Mouse (Mus musculus) Patski (cell line): ENCODE measurements at regions not wholly inside any gene's neighbourhood (a gene's known extent, or its start where the extent isn't known, plus 50 kb on each side); places are given as distances from the start of the nearest gene placed in this dataset.
"Not testable (repeated sequence)": the region's sequence is repeated elsewhere in the genome, so short reads cannot be mapped to it uniquely, and the experiment has no call there.

Experiments used
- ATAC-seq: fragments of 100-300 bp; one replicate; pipeline ENCODE4 v1.8.0; 2021
- CTCF ChIA-PET: fragments of 350-600 bp; sonication (Branson Sonifier 250); formaldehyde crosslinking; loops from one replicate; lab custom pipeline; 2022; ENCODE audit warnings: inconsistent platforms; lab: Charles Lee
- POLR2A ChIA-PET: fragments of 350-600 bp; sonication (Branson Sonifier 250); formaldehyde crosslinking; loops from one replicate; lab custom pipeline; 2022; ENCODE audit warnings: antibody characterized with exemption, inconsistent platforms; lab: Charles Lee
- DNase-seq: peaks from one replicate; pipeline ENCODE4 v3.0.0-alpha.2; 2011; ENCODE audit warnings: low read depth, low spot score
- H3K27me3 ChIP-seq: fragments of 371-371 bp; one replicate; pipeline ENCODE4 v1.5.1; 2021
- CTCF ChIP-seq: fragments of 100-300 bp; IDR thresholded peaks from one replicate; pipeline ENCODE4 v1.5.1; 2021
- in situ Hi-C: fragments of 300-500 bp; cut with MboI; formaldehyde crosslinking; loops from 3 replicates; pipeline ENCODE4 v1.11.1; 2018; ENCODE audit warnings: low pct_unique_long_range_greater_than_20kb, mixed read lengths

DNA sequence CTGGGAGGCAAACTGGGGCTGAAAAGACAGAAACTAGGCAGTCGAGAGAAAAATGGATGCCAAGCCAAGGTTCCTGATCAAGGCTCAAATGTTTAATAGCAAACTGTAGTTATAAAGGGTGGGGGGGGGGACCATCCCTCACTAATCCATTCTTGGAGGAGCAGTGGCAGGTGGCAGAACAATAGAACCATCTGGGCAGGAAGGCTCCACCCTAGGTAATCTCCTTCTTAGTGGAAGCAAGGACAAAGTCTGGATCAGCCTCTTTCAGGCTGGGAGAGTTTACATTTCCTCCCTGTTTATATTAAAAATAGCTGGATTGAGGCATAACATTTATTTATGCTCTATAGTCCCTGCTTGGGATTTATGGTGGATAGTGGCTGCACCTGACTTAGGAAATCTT lies 180.8 kb downstream of the Cdh9 start:
- in situ Hi-C loops, result no loop called here
- ChIA-PET CTCF (no interaction called here), POLR2A (no interaction called here)
- no peak for TF ChIP-seq CTCF
- H3K27me3 ChIP-seq, result no peaks in the 10 kb centered on the region
- DNase-seq (no peak), ATAC-seq (no peak)

DNA sequence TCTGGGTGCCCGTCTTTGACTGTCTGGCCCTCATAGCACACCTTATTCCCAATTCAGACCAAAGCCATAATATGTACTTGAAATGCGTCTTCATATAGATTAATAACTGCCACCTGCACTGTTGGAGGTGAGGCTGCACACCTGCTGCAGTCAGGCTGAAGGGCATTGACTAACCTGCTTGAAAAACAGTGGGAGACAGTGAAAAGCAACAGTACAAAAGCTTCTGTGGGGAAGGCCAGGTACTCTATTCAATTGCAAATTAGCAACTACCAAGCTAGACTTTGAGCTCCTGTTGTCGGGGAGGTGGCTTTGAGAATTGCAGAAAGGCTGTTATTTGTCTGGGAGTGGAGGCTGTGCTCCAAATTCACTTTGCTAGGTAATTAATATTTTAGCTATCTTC lies 181.4 kb downstream of the Cdh9 start:
- POLR2A ChIA-PET, DNase-seq, H3K27me3 ChIP-seq, ATAC-seq, CTCF ChIA-PET, in situ Hi-C loops: not testable (repeated sequence)

DNA sequence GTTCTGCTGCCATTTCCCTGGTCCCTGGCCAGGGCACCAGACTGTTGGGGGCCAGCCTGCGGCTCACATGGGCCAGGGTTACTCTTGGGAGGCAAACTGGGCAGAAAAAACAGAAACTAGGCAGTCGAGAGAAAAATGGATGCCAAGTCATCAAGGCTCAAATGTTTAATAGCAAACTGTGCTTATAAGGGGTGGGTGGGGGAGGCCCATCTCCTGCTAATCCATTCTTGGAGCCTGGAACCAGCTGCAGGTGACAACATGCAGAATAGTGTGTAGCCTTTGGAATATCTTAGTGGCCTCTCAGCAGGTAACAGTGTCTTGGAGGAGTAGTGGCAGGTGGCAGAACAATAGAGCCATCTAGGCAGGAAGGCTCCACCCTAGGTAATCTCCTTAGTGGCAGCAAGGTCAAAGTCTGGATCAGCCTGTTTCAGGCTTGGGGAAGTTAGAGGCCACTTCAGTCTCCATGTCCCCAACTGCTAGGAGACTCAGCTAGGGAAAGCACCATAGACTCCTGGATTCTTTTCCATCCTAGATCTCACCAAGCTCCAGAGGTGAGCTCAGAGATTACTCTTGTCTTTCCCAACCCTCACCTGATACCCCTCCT lies 186.5 kb downstream of the Cdh9 start:
- ChIA-PET POLR2A (no interaction called here), CTCF (no interaction called here)
- DNase-seq (no peak), ATAC-seq (no peak)
- no peaks in the 10 kb centered on the region for H3K27me3 ChIP-seq
- in situ Hi-C loops, result no loop called here
- TF ChIP-seq CTCF, result no peak

DNA sequence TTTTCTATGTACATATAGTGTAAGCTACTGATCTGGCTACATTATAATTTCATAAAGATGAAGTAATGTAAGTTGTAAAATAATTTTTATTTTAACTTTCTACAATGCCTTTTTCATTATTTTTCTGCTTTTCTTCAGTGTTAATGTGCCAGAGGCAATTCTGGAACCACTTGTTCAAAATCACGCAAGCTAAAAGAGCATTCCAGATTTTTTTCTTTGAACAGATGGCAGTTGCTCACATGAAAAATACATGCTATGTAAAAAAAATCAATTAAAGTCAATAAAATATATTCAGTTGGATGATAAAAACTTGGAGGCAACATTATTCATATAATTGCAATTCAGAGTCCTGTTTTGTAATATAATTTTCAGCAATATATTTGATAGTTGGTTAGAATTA lies 194.7 kb downstream of the Cdh9 start:
- ChIA-PET POLR2A (no interaction called here), CTCF (no interaction called here)
- H3K27me3 ChIP-seq, result no peaks in the 10 kb centered on the region
- ATAC-seq (no peak), DNase-seq (no peak)
- in situ Hi-C loops, result no loop called here
- no peak for TF ChIP-seq CTCF

DNA sequence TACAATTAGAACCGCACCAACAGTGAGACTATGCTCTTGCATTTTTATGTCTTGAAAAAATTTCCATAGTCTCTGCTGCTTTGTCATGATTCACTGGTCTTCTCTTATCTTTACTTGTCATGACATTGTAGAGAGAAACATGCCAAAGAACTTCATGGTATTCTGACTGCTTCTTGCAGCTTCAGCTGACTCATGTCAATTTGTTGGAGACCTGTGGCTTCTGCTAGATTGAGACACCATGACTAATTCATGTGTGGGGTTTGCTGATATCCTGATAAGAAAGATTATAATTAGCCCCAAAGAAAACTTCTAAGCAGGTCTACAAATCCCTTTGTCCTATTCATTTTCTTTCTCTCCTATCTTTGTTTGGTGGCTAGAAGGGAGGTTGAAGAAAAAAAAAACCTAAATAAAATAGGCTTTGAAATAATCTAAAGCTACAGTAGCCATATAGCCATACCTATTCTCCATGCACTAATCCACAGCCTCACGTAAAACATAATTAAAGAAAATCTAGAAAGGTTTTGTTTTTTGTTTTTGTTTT lies 204.7 kb downstream of the Cdh9 start:
- CTCF ChIA-PET, result no interaction called here
- POLR2A ChIA-PET, result no interaction called here
- ATAC-seq (no peak), DNase-seq (no peak)
- no peaks in the 10 kb centered on the region for H3K27me3 ChIP-seq
- no peak for TF ChIP-seq CTCF
- in situ Hi-C loops, result no loop called here

DNA sequence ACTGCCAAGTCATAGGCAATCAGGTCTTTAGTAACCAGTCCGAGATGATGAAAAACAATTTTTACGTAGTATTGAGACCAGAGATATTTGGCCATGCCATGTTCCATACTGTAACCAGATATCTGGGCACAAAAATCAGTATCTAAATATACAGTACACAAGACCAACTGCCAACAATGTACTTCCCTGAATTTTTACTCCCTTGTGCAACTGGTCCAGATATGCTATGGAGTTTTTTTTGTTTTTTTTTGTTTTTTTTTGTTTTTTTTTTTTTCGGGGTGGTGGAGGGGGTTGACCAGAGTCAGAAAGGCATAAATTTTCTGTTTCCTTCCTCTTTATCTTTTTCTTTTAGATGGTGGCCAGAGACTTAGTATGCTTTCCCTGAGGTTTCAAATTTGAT lies 205.9 kb downstream of the Cdh9 start:
- no peak for DNase-seq
- in situ Hi-C loops, result no loop called here
- ChIA-PET POLR2A (no interaction called here), CTCF (no interaction called here)
- H3K27me3 ChIP-seq, result no peaks in the 10 kb centered on the region
- ATAC-seq, result no peak
- TF ChIP-seq CTCF, result no peak

DNA sequence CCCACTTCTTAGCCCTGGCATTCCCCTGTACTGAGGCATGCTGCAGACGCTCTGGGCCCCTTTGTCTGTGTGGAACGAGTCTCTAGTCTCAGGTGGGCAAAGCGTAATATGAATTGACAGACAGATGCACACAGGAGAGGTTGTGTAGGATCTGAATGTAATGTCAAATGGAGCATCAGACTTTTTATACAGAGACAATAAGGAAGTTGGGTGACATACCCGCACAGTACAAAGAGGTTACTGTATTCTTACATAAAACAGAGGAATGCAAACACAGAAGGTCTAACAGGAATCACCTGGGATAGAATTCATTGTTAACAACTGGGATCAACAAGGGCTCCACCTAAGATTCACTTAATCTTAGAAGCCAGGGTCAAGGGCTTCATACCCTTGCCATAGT lies 247.3 kb downstream of the Cdh9 start:
- in situ Hi-C loops, DNase-seq, POLR2A ChIA-PET, ATAC-seq, CTCF ChIA-PET, H3K27me3 ChIP-seq: not testable (repeated sequence)

DNA sequence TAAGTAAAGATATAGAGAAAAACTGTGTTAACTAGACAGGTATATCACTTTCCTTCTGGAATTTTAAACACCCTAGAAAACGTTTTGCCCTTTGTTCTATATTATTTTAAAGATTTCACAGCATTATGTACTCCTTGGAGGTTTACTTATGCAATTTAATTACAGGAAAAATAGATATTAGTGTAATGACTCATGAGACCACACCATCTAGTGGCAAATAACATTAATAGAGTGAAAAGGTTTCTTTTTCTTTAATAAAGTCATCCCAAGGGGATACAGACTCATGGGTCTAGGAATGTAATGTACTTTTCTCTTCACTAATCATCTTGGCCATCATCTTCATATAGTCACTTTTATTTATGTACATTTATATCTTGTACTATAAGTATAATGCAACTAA lies 262.3 kb downstream of the Cdh9 start:
- H3K27me3 ChIP-seq, result no peaks in the 10 kb centered on the region
- in situ Hi-C loops, result no loop called here
- no peak for DNase-seq
- no peak for ATAC-seq
- ChIA-PET POLR2A (no interaction called here), CTCF (no interaction called here)
- TF ChIP-seq CTCF, result no peak

DNA sequence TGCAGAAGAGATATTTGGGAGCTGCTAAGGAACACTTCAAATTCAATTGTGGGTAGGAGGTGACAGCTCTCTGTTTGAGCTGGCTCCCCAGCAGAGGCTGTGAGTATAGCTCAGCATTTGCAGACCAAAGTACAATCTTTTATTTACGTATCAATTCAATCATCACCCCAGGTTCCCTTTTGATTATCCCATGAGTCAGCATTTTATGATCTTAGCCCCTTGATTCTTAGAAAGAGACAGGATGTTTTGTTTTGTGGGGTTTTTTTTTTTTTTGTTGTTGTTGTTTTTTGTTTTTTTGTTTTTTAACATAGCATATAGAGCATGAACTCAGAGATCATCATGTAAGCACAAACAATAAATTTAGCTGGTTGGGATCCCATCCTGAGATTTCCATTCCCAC lies 267.1 kb downstream of the Cdh9 start:
- ATAC-seq, result no peak
- POLR2A ChIA-PET, result no interaction called here
- no peak for DNase-seq
- TF ChIP-seq CTCF, result no peak
- no peaks in the 10 kb centered on the region for H3K27me3 ChIP-seq
- in situ Hi-C loops, result no loop called here
- CTCF ChIA-PET, result no interaction called here

DNA sequence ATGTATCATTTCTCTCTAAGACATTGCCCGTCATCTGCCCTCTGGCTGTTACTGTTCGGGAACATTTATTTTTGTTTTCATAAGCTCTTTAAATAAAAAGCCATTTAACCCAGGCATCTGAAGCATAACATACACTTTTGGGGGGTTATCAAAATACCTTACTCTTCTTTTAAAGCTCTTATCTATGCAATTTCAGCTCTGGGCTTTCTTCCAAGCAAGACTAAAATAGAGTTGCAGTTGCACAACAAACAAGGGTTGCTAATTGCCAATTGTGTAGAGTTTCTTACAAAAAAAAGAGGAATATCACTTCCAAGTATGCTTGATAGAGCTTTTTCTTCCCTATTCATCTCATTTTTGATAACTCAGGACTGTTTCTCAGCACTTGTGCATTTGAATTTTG lies 277.6 kb downstream of the Cdh9 start:
- peaks cover 3% of the 10 kb centered on the region for H3K27me3 ChIP-seq
- POLR2A ChIA-PET, result no interaction called here
- DNase-seq, result no peak
- no peak for ATAC-seq
- in situ Hi-C loops, result no loop called here
- CTCF ChIA-PET, result no interaction called here
- TF ChIP-seq CTCF, result no peak

DNA sequence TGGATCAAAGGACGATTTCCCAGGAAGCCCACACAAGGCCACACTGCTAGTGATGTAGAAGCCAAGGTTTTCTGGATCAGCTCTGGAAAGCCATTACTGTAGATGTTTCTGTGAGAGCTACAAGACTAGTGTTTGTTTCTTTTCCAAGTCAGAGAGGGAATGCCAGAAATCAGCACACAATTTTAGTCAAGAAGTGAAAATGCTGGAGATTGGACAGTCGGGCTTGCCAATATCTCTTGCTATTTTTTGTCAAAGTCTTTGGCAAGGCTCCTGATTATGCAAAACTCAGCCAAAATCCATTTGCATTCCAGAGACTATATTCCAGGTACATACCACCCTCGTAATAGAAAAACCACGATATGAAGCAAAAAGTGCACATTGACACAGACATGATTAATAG lies 279.3 kb downstream of the Cdh9 start:
- CTCF ChIA-PET, result no interaction called here
- DNase-seq, result no peak
- in situ Hi-C loops, result no loop called here
- no peak for TF ChIP-seq CTCF
- no peak for ATAC-seq
- POLR2A ChIA-PET, result no interaction called here
- peaks cover 3% of the 10 kb centered on the region for H3K27me3 ChIP-seq
